Mouse (Mus musculus) bone marrow, adult 2 months (tissue): ENCODE results near the gene Uba52.

Source experiments
- CTCF ChIP-seq: fragments of 200-500 bp; IDR thresholded peaks from 2 replicates; pipeline ENCODE4 v1.5.1; 2011; ENCODE audit warnings: low read length, control low read depth; ENCODE audit not compliant: control insufficient read depth, insufficient read depth
- POLR2A ChIP-seq: fragments of 200-500 bp; IDR thresholded peaks from 2 replicates; pipeline ENCODE4 v1.6.1; 2011; ENCODE audit warnings: low read depth, mild to moderate bottlenecking, control low read depth, low read length, borderline replicate concordance; ENCODE audit not compliant: control insufficient read depth

DNA sequence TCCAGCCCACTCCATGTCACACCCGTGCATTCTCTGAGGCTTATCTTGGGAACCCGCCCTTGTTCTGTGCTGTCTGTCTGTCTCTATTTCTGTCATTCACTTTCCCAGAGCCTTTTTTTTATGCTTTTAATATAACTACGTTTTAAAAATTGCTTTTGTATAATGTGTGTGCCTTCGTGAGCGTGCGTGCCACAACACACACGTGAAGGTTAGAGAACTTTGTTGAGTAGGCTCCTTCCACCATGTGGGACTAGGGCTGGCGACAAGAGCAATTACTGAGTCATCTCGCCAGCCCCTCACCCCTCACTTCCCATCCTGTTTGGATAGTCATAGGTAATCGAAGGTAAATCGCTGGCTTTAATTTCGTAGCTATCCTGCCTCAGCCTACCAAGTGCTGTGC is 8.1 kb downstream of the Uba52 start:
- no peak for TF ChIP-seq CTCF
- no peak for TF ChIP-seq POLR2A
